Mouse (Mus musculus): ENCODE measurements around the gene Fam168b. TPM values are rescaled to one million over a fixed set of nuclear protein-coding genes. Genes with fewer than 3 reads are reported as not detected.
A peak's percentile ranks its signal among the peaks of the same experiment; 100 is the strongest.

Gene Fam168b
- total RNA-seq (2017) = 83.2 and 94.6 TPM in 2 replicates

DNA sequence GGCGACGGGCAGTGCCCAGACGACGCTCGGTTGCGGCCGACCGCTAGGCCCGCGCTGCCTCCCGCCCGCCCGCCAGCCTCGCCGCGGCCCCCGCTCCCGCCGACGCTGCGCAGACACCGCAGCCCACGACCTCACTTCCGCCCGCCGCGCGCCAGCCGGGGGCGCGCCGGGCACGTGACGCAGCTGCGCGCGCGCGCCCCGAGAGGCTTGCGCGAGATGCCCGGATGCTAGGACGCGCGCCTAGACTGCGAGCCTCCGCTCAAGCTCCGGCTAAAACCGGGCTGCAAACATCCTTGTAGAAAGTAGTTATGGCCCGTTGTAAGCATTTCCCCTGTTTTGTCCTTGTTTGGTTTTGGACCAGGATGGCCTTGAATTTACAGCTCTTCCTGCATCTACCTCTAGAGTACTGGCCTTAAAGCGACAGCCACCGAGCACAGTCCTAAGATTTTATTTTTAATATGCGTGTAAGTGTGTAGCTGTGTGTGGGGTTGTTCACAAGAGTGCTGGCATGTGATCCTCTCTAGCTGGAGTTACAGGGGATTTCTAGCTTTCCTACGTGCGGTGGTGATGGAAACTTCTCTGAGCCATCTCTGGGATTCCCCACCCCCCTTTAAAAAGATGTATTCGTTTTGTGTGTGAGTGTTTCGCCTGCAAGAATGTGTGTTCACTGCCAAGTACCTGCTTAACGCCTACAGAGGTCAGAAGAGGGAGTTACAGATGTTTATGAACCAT is at the start of gene Fam168b:
Gene Fam168b, minus strand, starts transcription at position 179 of the 732 bp plus-strand sequence.
- ATAC-seq (replicated peaks in 1 of 2; ENCODE audit: insufficient read depth in 1 of 2, low FRiP score in 2 of 2, low TSS enrichment in 1 of 2, low read depth in 1 of 2, poor library complexity in 2 of 2, severe bottlenecking in 2 of 2) = peak; percentile 46

DNA sequence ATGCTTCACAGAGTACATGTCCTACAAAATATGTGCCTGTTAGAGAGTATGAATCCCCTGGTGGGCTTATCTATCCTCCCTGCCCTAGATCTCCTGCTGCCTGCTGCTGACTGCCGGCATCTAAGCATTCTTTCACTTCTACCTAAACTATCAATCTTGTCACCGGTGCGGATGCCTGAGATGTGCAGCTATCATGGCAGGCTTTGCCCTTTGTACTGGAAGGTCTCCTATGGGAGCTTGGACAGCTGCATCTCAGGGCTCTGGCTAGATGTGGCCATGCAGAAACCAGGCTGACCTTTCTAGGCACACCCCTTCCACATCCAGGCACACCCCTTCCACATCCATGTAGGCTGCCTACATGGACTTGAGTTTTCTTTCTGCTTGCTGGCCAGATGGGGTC is 49.6 kb upstream of the Fam168b start:
- ATAC-seq (replicated peaks in 1 of 2; ENCODE audit: insufficient read depth in 1 of 2, low FRiP score in 2 of 2, low TSS enrichment in 1 of 2, low read depth in 1 of 2, poor library complexity in 2 of 2, severe bottlenecking in 2 of 2) = no peak

DNA sequence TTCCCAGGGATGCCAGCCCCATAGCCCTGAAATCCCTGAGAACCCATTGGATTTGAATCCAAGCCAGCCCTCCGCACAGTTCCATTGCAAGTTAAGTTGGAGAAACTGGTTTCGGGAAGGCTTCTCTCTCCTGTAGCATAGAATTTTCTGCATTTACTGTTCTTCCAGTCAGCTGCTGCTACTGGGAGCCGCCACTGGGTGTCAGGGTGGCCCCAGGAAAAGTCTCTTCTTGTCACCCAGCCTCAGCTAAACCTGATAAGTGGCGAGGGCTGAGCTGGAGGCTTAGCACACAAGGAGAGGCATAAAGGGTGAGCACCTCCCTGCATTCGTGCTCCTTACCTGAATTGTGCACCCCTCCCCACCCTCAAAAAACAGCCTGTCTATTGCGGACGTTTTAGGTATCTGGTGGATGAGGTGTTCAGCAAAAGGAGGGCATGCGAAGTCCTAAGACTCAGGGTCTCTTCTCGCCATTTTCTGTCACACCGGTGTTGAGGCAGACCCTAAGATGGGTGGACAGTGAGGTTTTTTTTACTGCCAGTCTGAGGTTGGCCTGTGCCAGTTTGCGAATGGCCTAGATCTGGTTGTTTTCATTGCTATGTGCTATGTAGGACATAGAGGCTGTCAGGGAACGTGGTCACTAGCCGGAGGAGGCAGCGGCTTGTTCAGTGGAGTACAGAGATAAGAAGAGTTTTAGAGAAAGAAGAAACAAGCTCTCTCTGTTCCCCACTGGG is 48.9 kb upstream of the Fam168b start:
- ATAC-seq (replicated peaks in 1 of 2; ENCODE audit: insufficient read depth in 1 of 2, low FRiP score in 2 of 2, low TSS enrichment in 1 of 2, low read depth in 1 of 2, poor library complexity in 2 of 2, severe bottlenecking in 2 of 2) = peak; percentile 56 to 73; a peak in 1 of 4 replicates

DNA sequence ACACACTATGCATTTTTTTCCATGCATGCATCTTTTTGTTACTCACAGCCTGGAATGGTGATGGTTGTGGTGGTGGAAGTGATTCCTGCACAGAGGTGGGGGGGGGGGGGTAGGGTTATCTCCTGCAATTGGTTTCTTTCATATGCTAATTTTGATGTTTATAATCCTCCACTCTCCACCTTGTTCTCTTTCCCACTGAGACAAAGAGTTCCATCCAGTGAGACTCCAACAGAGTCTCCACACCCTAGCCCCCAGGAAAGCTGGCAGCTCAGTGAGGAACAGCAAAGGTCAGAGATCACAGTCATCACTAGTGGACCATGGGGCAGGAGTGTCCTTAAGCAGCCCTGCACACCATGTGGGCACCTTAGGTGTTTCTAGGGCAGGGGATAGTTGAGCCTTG is 40.9 kb upstream of the Fam168b start:
- ATAC-seq (replicated peaks in 1 of 2; ENCODE audit: insufficient read depth in 1 of 2, low FRiP score in 2 of 2, low TSS enrichment in 1 of 2, low read depth in 1 of 2, poor library complexity in 2 of 2, severe bottlenecking in 2 of 2) = no peak

DNA sequence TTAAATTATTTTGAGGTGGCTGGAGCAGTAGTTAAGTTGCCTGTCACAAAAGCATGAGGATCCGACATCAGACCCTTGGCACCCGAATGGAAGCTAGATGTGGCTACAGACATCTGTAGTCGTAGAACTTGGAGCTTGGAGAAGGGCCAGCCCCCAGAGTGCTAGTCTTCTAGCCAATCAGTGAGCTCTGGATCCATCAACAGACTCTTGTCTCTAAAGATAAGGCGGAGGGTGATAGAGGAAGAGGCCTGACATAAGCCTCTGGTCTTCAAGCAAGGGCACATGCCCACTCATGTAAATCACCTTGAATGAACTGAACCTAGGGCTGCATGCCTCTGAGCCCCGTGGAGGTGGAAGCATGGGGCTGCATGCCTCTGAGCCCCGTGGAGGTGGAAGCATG is 36.7 kb upstream of the Fam168b start:
- ATAC-seq (replicated peaks in 1 of 2; ENCODE audit: insufficient read depth in 1 of 2, low FRiP score in 2 of 2, low TSS enrichment in 1 of 2, low read depth in 1 of 2, poor library complexity in 2 of 2, severe bottlenecking in 2 of 2) = no peak

DNA sequence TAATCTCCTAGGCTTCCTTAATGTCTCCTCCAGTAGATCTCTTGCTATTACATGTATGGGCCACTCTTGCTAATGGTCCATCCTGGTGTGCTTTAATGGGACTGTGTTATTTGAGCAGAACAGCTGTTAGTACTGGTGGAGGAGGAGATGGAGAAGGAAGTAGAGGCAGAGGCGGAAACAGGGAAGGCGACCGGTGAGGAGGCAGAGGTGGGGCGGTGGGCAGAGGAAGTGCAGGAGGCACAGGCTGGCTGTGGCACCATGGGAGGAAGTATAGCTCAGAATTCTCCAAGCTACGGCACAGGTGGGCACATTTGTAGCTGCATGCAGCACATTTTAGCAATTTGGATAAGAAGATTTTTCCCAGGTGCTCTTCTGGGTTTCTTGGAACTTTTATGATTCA is 30.7 kb upstream of the Fam168b start:
- no peak for ATAC-seq (replicated peaks in 1 of 2; ENCODE audit: insufficient read depth in 1 of 2, low FRiP score in 2 of 2, low TSS enrichment in 1 of 2, low read depth in 1 of 2, poor library complexity in 2 of 2, severe bottlenecking in 2 of 2)

DNA sequence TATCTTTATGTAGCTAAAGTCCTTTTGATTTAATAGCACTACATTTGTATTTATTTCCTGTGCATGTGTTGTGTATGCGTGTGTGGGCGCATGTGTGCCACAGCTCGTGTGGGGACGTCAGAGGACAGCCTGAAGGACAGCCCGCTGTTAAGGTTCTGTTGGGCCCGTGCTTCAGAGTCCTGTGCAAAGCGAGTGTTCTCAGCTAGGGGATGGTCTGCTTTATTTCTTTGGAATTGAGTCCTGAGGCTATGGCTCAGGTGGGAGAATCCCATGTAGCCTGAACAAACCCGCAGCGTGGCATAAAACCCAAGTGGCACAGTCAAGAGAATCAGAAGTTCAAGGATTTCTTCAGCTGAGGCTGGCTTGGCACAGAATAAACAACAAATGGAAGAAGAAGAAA is 28.3 kb upstream of the Fam168b start:
- no peak for ATAC-seq (replicated peaks in 1 of 2; ENCODE audit: insufficient read depth in 1 of 2, low FRiP score in 2 of 2, low TSS enrichment in 1 of 2, low read depth in 1 of 2, poor library complexity in 2 of 2, severe bottlenecking in 2 of 2)

DNA sequence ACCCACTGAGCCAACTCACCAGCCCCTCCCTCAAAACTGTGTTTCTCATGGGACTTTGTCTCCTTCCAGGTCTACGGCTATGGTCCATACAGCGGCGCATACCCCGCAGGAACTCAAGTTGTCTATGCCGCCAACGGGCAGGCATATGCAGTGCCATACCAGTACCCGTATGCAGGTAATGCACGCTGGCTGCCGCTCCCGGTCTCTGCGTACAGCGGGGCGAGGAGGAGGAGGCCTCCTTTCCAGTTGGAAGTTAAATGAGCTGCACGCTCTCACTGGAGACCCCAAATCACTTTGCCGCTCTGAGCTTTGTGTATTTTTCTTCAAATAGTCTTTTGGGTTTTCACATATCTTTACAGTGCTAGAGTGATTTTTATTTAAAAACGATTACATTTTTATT is 26.4 kb upstream of the Fam168b start:
- ATAC-seq (replicated peaks in 1 of 2; ENCODE audit: insufficient read depth in 1 of 2, low FRiP score in 2 of 2, low TSS enrichment in 1 of 2, low read depth in 1 of 2, poor library complexity in 2 of 2, severe bottlenecking in 2 of 2) = no peak

DNA sequence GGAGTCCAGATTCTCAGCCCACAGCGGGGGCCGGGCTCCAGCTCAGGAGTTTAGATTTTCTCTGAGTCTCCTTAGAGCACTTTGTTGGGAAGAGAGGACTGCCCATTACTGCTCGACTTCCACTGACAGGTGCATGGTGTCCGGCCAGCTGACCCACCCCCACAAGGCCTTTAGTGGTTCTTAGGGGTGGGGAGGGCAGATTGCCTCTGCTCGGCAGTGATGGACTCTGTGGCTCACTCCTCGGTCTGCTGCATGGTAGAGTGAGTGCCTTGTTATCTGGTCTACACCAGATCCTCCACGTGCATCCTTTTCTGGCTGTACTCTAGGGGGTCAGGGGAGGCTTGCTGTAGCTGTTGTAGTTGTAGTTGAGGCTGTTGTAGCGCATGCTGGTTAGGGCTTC is 25.5 kb upstream of the Fam168b start:
- ATAC-seq (replicated peaks in 1 of 2; ENCODE audit: insufficient read depth in 1 of 2, low FRiP score in 2 of 2, low TSS enrichment in 1 of 2, low read depth in 1 of 2, poor library complexity in 2 of 2, severe bottlenecking in 2 of 2) = no peak

DNA sequence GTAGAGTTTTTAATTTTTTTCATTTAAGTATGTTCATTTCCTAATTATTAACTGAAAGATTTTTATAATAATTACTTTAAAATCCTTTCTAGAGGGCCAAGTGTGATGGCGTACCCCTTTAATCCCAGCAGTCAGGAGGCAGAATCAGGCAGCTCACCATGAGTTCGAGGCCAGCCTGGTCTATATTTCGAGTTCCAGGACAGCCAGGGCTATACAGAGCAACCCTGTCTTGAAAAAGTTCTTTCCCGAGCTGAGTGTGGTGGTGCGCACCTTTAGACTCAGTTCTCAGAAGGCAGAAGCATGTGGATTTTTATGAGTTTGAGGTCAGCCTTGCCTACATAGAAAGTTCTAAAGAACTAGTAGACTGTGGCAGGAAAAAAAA is 24.7 kb upstream of the Fam168b start:
- no peak for ATAC-seq (replicated peaks in 1 of 2; ENCODE audit: insufficient read depth in 1 of 2, low FRiP score in 2 of 2, low TSS enrichment in 1 of 2, low read depth in 1 of 2, poor library complexity in 2 of 2, severe bottlenecking in 2 of 2)

DNA sequence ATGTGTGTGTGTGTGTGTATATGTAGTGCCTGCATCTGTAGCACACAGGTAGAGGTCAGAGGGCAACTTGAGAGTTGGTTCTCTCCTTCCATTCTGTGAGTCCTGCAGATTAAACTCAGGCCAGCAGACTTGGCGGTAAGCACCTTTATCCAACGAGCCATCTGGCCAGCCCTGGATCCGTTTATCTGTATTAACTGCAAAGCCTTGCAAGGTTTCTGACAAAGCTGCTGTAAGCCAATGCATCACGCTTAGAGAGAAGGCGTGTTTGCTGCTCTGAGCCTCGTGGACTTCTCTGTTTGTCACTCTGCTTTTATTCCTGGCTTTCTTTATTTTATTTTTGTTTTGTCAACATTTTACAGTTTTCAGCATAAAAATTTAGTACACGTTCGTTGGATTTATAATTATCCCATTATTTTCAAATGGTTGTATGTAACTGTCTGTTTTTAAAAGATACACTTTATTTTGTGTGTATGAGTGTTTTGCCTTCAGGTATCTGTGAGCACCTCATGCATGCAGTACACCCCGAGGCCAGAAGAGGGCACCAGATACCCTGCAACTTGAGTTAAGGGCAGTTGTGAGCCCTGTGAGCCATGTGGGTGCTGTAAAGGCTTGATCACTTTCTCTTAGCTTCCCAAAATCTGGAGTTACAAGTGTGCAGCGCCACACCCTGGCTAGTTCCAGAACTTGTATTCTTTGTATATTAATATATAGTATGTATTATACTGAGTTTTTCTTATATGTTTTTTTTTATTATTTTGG is 24.1 kb upstream of the Fam168b start:
- ATAC-seq (replicated peaks in 1 of 2; ENCODE audit: insufficient read depth in 1 of 2, low FRiP score in 2 of 2, low TSS enrichment in 1 of 2, low read depth in 1 of 2, poor library complexity in 2 of 2, severe bottlenecking in 2 of 2) = peak; percentile 94 to 97

DNA sequence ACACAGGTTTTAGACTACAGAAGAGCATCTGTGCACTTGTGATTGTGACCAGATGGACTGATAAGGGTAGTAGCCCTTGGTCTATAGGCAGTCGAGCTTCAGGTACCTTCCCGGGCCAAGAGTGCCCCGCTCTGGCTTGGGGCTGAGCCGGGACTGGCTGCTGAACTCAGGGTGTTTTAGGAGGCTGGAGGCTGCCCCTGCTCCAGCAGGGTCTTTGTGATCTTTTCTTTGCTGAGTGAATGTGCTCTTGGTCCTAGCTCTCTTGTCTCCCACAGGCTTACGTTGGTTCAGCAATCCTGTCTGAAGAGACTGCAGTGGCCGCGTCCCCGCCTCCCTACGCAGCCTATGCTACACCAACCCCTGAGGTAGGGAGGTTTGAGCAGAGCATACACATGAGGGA is 23.0 kb upstream of the Fam168b start:
- no peak for ATAC-seq (replicated peaks in 1 of 2; ENCODE audit: insufficient read depth in 1 of 2, low FRiP score in 2 of 2, low TSS enrichment in 1 of 2, low read depth in 1 of 2, poor library complexity in 2 of 2, severe bottlenecking in 2 of 2)

DNA sequence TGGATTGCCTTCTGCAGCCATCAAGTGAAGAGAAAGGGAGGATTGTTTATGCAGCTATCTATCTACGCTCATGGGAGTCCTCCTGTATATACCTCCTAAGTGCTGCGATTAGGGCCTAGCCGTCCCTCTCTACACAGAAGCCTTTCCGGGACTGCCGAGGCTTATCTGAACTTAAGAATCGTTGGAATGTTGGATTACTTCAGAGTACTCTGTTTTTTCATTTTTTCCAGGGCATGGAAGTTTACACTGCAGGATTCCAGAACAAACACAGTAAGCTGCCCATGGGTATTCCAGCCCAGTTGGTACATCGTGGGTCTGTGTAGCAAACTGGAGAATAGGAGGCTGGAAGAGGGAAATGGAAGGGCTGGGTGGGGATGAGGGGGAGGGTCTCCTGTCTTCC is 21.4 kb upstream of the Fam168b start:
- ATAC-seq (replicated peaks in 1 of 2; ENCODE audit: insufficient read depth in 1 of 2, low FRiP score in 2 of 2, low TSS enrichment in 1 of 2, low read depth in 1 of 2, poor library complexity in 2 of 2, severe bottlenecking in 2 of 2) = no peak

DNA sequence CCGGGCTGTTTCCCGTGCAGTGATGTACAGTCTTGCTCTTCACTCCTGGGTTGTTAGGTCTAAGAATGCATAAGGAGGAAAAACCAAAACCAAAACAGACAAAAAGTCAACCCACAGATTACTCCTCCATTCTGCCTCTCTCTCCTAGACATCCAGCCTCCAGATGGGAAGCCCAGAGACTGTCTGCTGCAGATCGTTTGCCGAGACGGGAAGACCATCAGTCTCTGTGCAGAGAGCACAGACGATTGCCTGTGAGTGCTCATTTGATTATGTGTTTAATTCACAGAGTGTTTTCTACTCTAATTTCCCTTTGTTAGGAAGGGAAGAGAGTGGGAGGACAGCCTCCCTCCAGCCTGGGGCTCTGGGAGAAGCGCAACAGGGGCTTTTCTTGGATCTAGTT is 20.5 kb upstream of the Fam168b start:
- no peak for ATAC-seq (replicated peaks in 1 of 2; ENCODE audit: insufficient read depth in 1 of 2, low FRiP score in 2 of 2, low TSS enrichment in 1 of 2, low read depth in 1 of 2, poor library complexity in 2 of 2, severe bottlenecking in 2 of 2)

DNA sequence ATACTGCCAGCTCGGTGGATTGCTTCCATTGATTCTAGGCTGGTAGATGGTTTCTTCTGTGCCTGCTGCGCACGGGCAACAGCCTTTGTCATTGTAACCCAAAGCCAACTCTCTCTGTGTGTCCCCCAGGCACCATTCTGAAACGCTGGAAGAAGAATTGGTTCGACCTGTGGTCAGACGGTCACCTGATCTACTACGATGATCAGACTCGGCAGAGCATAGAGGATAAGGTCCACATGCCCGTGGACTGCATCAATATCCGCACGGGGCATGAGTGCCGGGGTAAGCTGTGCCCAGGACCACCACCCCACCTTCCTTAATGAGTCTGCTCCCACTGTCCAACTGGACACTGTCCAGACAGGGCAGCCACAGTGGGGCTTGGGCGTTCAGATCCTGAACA is 20.0 kb upstream of the Fam168b start:
- no peak for ATAC-seq (replicated peaks in 1 of 2; ENCODE audit: insufficient read depth in 1 of 2, low FRiP score in 2 of 2, low TSS enrichment in 1 of 2, low read depth in 1 of 2, poor library complexity in 2 of 2, severe bottlenecking in 2 of 2)

DNA sequence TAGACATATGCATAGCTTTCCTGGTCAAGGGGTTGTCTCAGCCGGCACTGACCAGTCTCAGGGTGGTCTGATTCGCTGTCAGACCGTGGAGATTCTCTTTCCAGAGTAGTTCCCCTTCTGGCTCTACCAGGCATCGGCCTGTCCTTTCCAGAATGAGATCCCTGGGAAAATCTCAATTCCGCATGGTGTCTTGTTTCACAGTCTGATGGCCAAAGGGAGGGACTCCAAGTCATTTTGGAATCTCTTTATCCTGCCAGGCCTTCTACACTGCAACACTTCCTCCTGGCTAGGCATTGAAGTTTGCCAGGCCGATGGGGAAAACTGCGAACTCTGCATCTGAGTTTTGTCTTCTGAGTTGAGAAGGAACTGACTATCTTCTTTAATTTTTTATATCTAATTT is 17.3 kb upstream of the Fam168b start:
- ATAC-seq (replicated peaks in 1 of 2; ENCODE audit: insufficient read depth in 1 of 2, low FRiP score in 2 of 2, low TSS enrichment in 1 of 2, low read depth in 1 of 2, poor library complexity in 2 of 2, severe bottlenecking in 2 of 2) = no peak

DNA sequence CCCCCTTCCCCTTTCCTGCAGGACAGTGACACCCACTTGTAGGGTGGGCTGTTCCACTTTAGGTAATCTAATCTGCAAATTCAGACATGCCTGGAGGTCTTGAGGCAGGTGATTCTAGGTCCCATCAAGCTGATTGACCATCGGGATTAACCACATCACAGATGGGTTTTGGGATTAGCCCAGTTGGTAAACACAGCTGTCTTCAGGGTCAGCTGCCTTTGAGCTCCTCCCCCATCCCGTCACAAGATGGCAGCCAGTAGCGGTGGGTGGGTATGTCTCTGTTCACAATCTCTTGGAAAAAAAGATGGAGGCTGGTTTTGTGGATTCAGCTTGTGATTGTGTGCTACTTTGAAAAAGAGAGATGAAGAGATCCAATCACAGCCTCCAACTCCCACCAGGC is 16.9 kb upstream of the Fam168b start:
- no peak for ATAC-seq (replicated peaks in 1 of 2; ENCODE audit: insufficient read depth in 1 of 2, low FRiP score in 2 of 2, low TSS enrichment in 1 of 2, low read depth in 1 of 2, poor library complexity in 2 of 2, severe bottlenecking in 2 of 2)

DNA sequence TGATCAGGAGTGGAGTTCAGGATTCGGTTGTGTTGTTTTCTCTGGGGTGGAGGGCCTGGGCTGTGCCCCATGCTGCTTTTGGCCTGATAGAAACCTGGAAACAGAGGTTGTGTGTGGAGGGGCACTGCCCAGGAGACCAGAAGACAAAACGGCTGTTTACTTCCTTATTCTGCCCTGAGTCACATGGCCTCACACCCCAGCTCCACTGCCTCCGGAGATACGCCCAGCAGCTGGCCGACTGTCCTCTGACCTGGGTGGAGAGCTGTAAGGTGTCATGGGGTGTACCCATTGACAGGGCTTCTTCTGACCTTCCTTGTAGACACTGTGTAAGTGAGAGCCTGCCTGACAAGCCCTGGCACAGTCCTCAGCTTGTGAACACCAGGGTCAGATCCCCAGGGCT is 15.8 kb upstream of the Fam168b start:
- ATAC-seq (replicated peaks in 1 of 2; ENCODE audit: insufficient read depth in 1 of 2, low FRiP score in 2 of 2, low TSS enrichment in 1 of 2, low read depth in 1 of 2, poor library complexity in 2 of 2, severe bottlenecking in 2 of 2) = peak; percentile 88 to 93
